Mouse (Mus musculus) lung, postnatal 36 days (tissue): ENCODE measurements around the gene Catip.

Experiments
- DNase-seq: peaks from one replicate; pipeline ENCODE4 v3.0.0; 2022; ENCODE audit warnings: mixed read lengths

Catip gene

GRCm38 (mm10) chr1:74343161-74343560, 18.7 kb upstream of the Catip start:
- no peak for DNase-seq

GRCm38 (mm10) chr1:74344163-74344916, 17.6 kb upstream of the Catip start:
- DNase-seq: no peak

GRCm38 (mm10) chr1:74351185-74351769, 10.6 kb upstream of the Catip start:
- no peak for DNase-seq

- no peak for DNase-seq
These were observed 9.3 kb upstream of the Catip start for GRCm38 (mm10) chr1:74352532-74353096.

- no peak for DNase-seq
These were observed 8.3 kb upstream of the Catip start for GRCm38 (mm10) chr1:74353453-74354229.

GRCm38 (mm10) chr1:74357531-74357930, 4.4 kb upstream of the Catip start:
- no peak for DNase-seq

GRCm38 (mm10) chr1:74359952-74360517, 1.9 kb upstream of the Catip start:
- no peak for DNase-seq

- DNase-seq: no peak
These were observed 669 bp downstream of the Catip start for GRCm38 (mm10) chr1:74362325-74363229.

- DNase-seq: peak; percentile 27
These were observed 1.5 kb downstream of the Catip start for GRCm38 (mm10) chr1:74363437-74363836.

GRCm38 (mm10) chr1:74364270-74364669, 2.4 kb downstream of the Catip start:
- no peak for DNase-seq

- peak; percentile 67 for DNase-seq
These were observed 6.2 kb downstream of the Catip start for GRCm38 (mm10) chr1:74367886-74368645.

GRCm38 (mm10) chr1:74370040-74370439, 8.1 kb downstream of the Catip start:
- DNase-seq: no peak

- DNase-seq: no peak
These were observed 11.5 kb downstream of the Catip start for GRCm38 (mm10) chr1:74373372-74373771.

GRCm38 (mm10) chr1:74374980-74375379, 13.1 kb downstream of the Catip start, which contains the start of gene Slc11a1:
TSS of gene Slc11a1 (plus strand) at chr1:74375195.
- peak; percentile 68 for DNase-seq

- peak; percentile 38 for DNase-seq
These were observed 13.7 kb downstream of the Catip start for GRCm38 (mm10) chr1:74375561-74375960.

- peak; percentile 43 for DNase-seq
These were observed 14.5 kb downstream of the Catip start for GRCm38 (mm10) chr1:74376396-74376795.

GRCm38 (mm10) chr1:74379058-74379504, 17.2 kb downstream of the Catip start:
- no peak for DNase-seq

GRCm38 (mm10) chr1:74380484-74380883, 18.6 kb downstream of the Catip start:
- DNase-seq: no peak

- peak; percentile 43 for DNase-seq
These were observed 19.7 kb downstream of the Catip start for GRCm38 (mm10) chr1:74381588-74382021.

GRCm38 (mm10) chr1:74383385-74383784, 21.5 kb downstream of the Catip start:
- no peak for DNase-seq

- DNase-seq: no peak
These were observed 22.6 kb downstream of the Catip start for GRCm38 (mm10) chr1:74384525-74384924.
